Mouse (Mus musculus) liver, embryonic 18 days (tissue): Measurements from ENCODE around the gene Hspb9. TPM values are rescaled to one million over a fixed set of nuclear protein-coding genes. Genes with fewer than 3 reads are reported as not detected.

ENCODE experiments used
- polyA plus RNA-seq: library from polyadenylated mRNA; depleted of rRNA; stranded (reverse); fragments of >200 nt; gene quantifications from 2 replicates; pipeline ENCODE4 v1.2.3, GENCODE M21; 2012; rRNA removed

The Hspb9 gene
- not detected in 2 replicates for polyA plus RNA-seq

DNA sequence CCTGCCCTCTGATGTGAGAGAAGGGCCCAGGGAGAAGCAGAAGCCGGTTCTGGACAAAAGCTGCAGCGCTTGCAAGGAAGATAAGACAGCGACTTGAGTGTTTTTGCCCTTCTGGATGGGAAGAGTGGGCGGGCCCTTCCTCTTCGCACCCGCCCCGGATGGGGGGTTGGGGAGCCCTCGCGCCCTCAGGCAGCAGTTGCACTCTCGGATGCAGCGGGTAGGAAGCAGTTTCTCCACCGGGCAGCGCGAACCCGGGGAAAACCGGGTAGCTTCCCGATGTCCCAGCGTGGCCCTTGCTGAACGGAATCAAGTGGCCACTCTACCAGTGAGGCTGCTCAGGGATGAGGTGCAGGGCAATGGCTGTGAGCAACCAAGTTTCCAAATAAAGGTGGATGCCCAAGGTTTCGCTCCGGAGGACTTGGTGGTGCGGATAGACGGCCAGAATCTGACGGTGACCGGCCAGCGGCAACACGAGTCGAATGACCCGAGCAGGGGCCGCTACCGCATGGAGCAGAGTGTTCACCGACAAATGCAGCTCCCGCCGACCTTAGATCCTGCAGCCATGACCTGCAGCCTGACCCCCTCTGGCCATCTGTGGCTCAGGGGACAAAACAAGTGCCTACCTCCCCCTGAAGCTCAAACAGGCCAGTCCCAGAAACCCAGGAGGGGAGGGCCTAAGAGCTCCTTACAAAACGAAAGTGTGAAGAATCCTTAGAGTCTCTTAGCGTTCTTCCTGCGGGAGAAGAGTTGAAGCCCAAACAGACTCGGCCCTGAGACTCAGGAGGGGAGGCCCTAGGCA, at the start of gene Hspb9:
TSS of gene Hspb9 (plus strand) at position 116 of the 799 bp plus-strand sequence.

DNA sequence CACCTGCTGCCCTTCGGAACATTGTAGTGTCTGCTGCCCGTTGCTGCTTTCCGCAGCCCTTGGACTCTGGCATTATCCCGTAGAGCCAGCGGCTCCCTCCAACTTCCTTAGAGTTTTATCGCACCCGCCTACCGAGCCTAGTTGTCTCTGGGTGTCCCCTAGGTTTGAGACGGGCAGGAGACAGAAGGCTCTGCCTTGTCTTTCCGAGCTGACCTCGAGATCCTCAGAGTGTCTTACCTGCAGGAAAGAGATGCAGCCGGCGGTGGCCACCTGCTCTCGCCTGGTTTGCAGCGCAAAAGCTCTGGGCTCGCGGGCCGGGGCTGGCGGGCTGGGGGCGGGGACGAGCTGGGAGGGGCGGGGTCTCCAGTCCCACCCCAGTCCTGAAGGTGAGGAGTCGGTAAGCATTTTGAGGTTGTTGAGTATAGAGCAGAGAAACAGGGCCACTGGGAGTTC, 21.5 kb upstream of the Hspb9 start, which contains the start of gene Zfp385c:
TSS of gene Zfp385c (minus strand) at position 292 of the 453 bp plus-strand sequence.

DNA sequence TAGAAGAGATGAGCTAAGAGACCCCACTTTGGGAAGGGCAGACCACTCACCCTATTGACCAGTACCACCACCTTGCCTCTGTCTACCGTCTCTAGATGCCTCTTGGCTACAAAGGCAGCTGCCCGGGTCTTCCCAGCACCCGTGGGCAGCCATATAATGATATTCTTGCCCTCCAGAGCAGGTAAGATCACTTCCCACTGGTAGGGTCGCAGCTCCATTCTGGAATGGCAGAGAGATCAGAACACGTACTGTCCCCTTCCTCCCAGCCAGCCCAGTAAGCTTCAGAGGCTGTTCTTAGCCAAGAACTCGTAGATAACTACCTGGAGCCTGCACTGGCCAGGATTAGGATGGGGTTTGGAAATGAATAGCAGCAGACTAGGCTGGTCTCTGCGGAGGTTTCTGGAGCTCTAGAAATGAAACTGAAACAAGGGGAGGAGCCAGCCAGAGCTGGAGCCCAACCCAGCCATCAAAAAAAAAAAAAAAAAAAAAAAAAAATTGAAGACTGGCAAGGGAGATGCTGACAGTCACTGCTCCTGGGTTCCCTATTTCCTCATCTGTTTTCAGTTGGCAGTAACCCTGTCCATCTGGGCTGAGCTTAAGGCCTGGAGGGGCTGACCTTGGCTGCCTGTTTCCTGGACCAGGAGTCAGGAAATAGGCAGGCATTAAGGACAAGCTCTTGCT, 9.7 kb upstream of the Hspb9 start, which contains the start of gene Dhx58:
TSS of gene Dhx58 (minus strand) at position 421 of the 681 bp plus-strand sequence.

DNA sequence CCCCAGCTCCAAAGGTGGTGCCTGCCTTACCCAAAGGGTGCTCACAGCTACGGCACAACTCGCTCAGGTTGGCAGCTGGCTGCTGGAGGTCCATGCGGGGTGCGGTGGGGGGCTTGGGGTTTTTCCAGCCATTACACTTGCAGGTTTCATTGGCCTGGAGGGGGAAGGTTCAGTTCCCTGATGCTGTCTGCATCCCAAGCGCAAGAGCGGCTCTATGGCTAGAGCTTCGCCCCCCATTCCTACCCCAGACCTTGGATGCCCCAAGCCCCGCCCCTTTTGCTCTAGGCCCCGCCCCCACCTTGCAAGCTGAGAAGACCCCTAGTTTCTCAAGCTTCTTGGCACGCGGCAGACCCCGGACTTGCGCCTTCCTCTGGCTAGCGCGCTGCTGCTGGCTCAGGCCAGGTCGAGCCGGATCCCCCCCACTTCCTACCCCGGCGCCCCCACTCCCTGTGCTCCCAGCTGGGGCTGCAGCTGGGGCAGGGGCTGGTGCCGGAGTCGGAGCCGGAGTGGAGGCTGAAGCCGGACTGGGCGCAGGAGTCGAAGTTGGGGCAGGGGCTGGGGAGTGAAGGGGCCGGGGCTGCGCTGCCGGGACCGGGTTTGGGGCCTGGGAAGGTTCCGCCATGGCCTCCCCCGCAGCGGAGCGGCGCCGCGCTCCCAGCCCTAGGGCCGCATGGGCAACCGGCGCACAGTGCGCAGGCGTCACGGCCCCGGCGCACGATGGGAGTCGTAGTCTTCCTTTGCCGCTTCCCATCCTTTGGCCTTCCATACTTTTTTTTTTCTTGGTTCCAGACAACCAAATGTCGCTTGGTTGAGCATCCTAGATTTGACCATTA, 1.7 kb upstream of the Hspb9 start, which contains the start of gene Kat2a:
TSS of gene Kat2a (minus strand) at position 683 of the 833 bp plus-strand sequence.

DNA sequence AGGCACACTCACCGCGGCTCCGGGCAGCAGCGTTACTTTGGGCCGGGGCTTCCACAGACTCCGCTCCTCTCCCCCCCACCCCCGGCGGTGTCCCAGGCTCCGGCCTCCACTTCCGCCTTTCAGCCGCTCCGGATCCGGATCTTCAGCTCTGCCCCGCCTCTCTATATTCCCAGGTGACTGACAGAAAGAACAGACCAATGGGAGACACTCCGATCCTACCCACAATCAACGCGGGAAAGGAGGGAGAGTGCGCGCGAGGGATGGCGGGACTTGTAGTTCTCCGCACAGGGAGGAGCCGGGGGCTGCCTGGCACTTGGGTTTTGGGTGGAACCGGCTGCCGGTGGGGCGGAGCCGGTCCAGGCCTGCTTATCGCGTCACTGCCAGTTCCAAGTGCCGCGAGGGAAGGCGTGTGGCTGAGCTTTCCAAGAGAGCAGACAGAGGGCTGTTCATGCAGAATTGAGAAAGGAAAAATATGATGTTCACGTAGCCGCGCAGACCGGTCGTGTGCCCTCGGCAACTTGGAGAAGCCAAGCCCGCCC, 24.5 kb downstream of the Hspb9 start, which contains the start of gene Rab5c:
TSS of gene Rab5c (minus strand) at position 150 of the 539 bp plus-strand sequence.

DNA sequence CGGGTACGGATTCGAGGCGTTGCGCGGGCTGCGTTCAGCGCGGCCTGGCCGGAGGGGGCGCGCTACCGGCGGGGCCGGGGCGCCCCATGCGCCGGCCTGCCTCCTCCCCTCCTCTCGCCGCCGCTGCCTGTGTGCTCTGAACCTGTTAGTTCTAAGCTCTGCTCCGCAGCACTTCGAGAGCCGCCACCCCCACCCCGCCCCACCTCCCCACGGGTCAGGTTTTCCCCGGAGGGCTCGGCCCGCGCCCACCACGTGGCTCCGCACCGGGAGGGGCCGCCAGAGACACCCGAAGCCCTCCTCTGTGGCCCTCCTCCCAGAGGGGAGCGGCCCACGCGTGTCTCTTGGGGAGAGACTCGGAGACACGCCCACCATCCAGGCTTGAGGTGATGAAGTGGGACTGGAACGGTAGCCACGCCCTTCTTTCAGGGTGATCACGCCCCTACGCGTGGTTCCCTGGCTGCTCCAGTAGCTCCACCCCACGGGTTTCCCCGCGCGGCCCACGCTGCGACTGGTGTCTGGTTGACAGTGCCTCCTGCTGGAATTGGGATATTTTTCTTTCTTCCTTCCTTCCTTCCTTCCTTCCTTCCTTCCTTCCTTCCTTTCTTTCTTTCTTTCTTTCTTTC, 46.1 kb downstream of the Hspb9 start, which contains the start of gene Kcnh4:
TSS of gene Kcnh4 (minus strand) at position 332 of the 623 bp plus-strand sequence.

DNA sequence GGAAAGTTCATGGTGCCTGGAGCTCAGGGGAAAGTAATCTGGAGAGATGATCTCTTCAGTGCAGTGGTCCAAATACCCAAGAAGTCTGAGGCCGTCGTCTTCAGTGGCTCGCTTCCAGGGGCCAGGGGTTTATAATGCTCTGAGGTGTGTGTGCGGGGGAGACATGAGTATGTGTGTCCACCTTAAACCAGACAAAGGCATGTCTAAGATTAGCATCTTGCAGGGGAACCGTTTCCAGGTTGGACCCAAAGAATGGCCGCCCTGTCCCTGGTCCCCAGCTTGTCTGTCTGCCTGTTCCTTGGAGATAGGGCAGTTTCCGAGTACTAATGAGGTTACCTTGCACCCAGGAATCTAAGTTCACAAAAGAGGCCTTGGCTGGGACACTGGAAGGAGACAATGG, 49.2 kb downstream of the Hspb9 start, which contains the start of gene Hcrt:
TSS of gene Hcrt (minus strand) at position 101 of the 400 bp plus-strand sequence.

Other genes starting within 250 kb of the Hspb9 start
- 0.80 and 0.84 TPM in 2 replicates for gene Klhl11, start 241.1 kb upstream of the Hspb9 start, polyA plus RNA-seq
- 62.2 and 100 TPM in 2 replicates for gene Acly, start 185.8 kb upstream of the Hspb9 start, polyA plus RNA-seq
- gene Ttc25, start 168.2 kb upstream of the Hspb9 start, polyA plus RNA-seq = 0.05 and 0.06 TPM in 2 replicates
- 9.4 and 11.5 TPM in 2 replicates for gene Cnp, start 138.9 kb upstream of the Hspb9 start, polyA plus RNA-seq
- gene Nkiras2, start 94.6 kb upstream of the Hspb9 start, polyA plus RNA-seq = 24.7 and 28.6 TPM in 2 replicates
- gene Dnajc7, start 93.7 kb upstream of the Hspb9 start, polyA plus RNA-seq = 66.1 and 73.5 TPM in 2 replicates
- 0.01 and 0.06 TPM in 2 replicates for gene Zfp385c, start 21.4 kb upstream of the Hspb9 start, polyA plus RNA-seq
- gene Dhx58, start 9.6 kb upstream of the Hspb9 start, polyA plus RNA-seq = 7.3 and 8.9 TPM in 2 replicates
- gene Kat2a, start 1.4 kb upstream of the Hspb9 start, polyA plus RNA-seq = 12.1 and 14.0 TPM in 2 replicates
- gene Rab5c, start 24.4 kb downstream of the Hspb9 start, polyA plus RNA-seq = 96.2 and 98.0 TPM in 2 replicates
- not detected in 2 replicates for gene Kcnh4, start 46.1 kb downstream of the Hspb9 start, polyA plus RNA-seq
- not detected in 2 replicates for gene Hcrt, start 49.1 kb downstream of the Hspb9 start, polyA plus RNA-seq
- gene Ghdc, start 57.1 kb downstream of the Hspb9 start, polyA plus RNA-seq = 3.8 and 4.0 TPM in 2 replicates
- gene Stat5b, start 136.9 kb downstream of the Hspb9 start, polyA plus RNA-seq = 13.3 and 16.0 TPM in 2 replicates
- gene Stat5a, start 145.5 kb downstream of the Hspb9 start, polyA plus RNA-seq = 5.8 and 6.9 TPM in 2 replicates
- gene Stat3, start 225.7 kb downstream of the Hspb9 start, polyA plus RNA-seq = 33.5 and 39.3 TPM in 2 replicates